Mouse (Mus musculus) C2C12 (cell line): ENCODE results near the gene Mon1a.

ENCODE experiments used
- CEBPB ChIP-seq: IDR thresholded peaks from one replicate; pipeline ENCODE4 v1.6.1; 2011; ENCODE audit warnings: low read depth, mild to moderate bottlenecking, control low read depth, moderate library complexity
- CTCF ChIP-seq: IDR thresholded peaks from one replicate; pipeline ENCODE4 v1.5.1; 2011; ENCODE audit not compliant: control insufficient read depth, insufficient read depth, insufficient read length
- MAX ChIP-seq: IDR thresholded peaks from one replicate; pipeline ENCODE4 v1.6.1; 2011; ENCODE audit warnings: mild to moderate bottlenecking, control low read depth
- MYOG ChIP-seq: IDR thresholded peaks from one replicate; pipeline ENCODE4 v1.6.1; 2011; ENCODE audit not compliant: control insufficient read depth, insufficient read length; ENCODE audit errors: extremely low read depth
- USF1 ChIP-seq: IDR thresholded peaks from one replicate; pipeline ENCODE4 v1.6.1; 2011; ENCODE audit warnings: low read depth, mild to moderate bottlenecking, control low read depth, moderate library complexity

GRCm38 (mm10) chr9:107935790-107936214, 47.9 kb downstream of the Mon1a start:
- TF ChIP-seq CTCF (no peak), USF1 (no peak), MAX (no peak), MYOG (no peak), CEBPB (no peak)
